Mouse (Mus musculus) spleen, adult 2 months (tissue): ENCODE measurements around the gene Kmt2b. TPM values are rescaled to one million over a fixed set of nuclear protein-coding genes. Genes with fewer than 3 reads are reported as not detected.

Source experiments
- DNase-seq, 2 experiments: peaks; one replicate each; pipeline versions ENCODE4 v3.0.0 to v3.0.0-alpha.2; 2012 to 2021; ENCODE audit warnings: low spot score in 2 of 2, low read depth in 1 of 2
- H3K27ac ChIP-seq: fragments of 200-500 bp; 2 replicates; pipeline ENCODE4 v1.5.1; 2012; ENCODE audit warnings: low read length, inconsistent platforms; ENCODE audit not compliant: insufficient read depth
- H3K27me3 ChIP-seq: fragments of 200-500 bp; 2 replicates; pipeline ENCODE4 v1.6.1; 2012; ENCODE audit warnings: mild to moderate bottlenecking, moderate library complexity, low read length, inconsistent platforms; ENCODE audit not compliant: control insufficient read depth, insufficient read depth
- H3K36me3 ChIP-seq: fragments of 200-500 bp; 2 replicates; pipeline ENCODE4 v1.6.1; 2012; ENCODE audit warnings: mild to moderate bottlenecking, low read length, inconsistent platforms; ENCODE audit not compliant: control insufficient read depth, insufficient read depth
- H3K4me1 ChIP-seq: fragments of 200-500 bp; 2 replicates; pipeline ENCODE4 v1.6.1; 2011; ENCODE audit warnings: inconsistent platforms; ENCODE audit not compliant: control insufficient read depth, insufficient read depth, insufficient read length
- H3K4me3 ChIP-seq: fragments of 200-500 bp; 2 replicates; pipeline ENCODE4 v1.5.1; 2011; ENCODE audit warnings: mild to moderate bottlenecking, inconsistent platforms; ENCODE audit not compliant: insufficient read depth, insufficient read length; ENCODE audit errors: extremely low read depth
- CTCF ChIP-seq: fragments of 200-500 bp; IDR thresholded peaks from 2 replicates; pipeline ENCODE4 v1.5.1; 2011; ENCODE audit warnings: mild to moderate bottlenecking, inconsistent platforms; ENCODE audit not compliant: insufficient read depth, insufficient read length, insufficient replicate concordance; ENCODE audit errors: extremely low read depth
- POLR2A ChIP-seq: fragments of 200-500 bp; IDR thresholded peaks from 2 replicates; pipeline ENCODE4 v1.6.1; 2011; ENCODE audit warnings: low read depth, low read length, inconsistent platforms
- WGBS: fragments of 180-500 bp; shearing (Covaris S2); methylation state at CpG from one replicate; pipeline ENCODE4 v1.1.7; 2018; 5-methylcytosine and 5-hydroxymethylcytosine counted together
- polyA plus RNA-seq: library from polyadenylated mRNA; depleted of rRNA; stranded (reverse); fragments of >200 nt; gene quantifications from 2 replicates; pipeline ENCODE4 v1.2.3, GENCODE M21; 2012

Gene Kmt2b
- polyA plus RNA-seq, 1 experiment: 59.7 TPM

- H3K27ac ChIP-seq: peak within 1 kb of the TSS; percentile 74
- peak; percentile 86 to 93 for DNase-seq
- under 1% methylated on average over 20 of the region's 20 CpGs for WGBS
- peaks cover 6% of the 10 kb centered on the region; the same call in 1 of the 2 replicates for H3K4me1 ChIP-seq
- no peaks in the 10 kb centered on the region for H3K27me3 ChIP-seq
- H3K4me3 ChIP-seq: peak within 1 kb of the TSS; percentile 81
- TF ChIP-seq POLR2A (peak; percentile 79), CTCF (no peak)
- H3K36me3 ChIP-seq: peaks cover 19% of the 10 kb centered on the region
Measured at GRCm38 (mm10) chr7:30559443-30559954, 29.0 kb downstream of the Kmt2b start, which contains the start of gene Lin37. Gene Lin37 (minus strand): TSS chr7:30559838.

- Histone ChIP-seq H3K4me1 (peaks cover 4% of the 10 kb centered on the region; the same call in 1 of the 2 replicates), H3K27ac (peak overlapping the region; percentile 74; the same call in 1 of the 2 replicates), H3K27me3 (no peaks in the 10 kb centered on the region), H3K4me3 (peak overlapping the region; percentile 81), H3K36me3 (peaks cover 19% of the 10 kb centered on the region)
- DNase-seq: no peak
- TF ChIP-seq CTCF (no peak), POLR2A (no peak)
- 6% methylated on average over 12 of the region's 12 CpGs for WGBS
Measured at GRCm38 (mm10) chr7:30558656-30559442, 29.7 kb downstream of the Kmt2b start.

- TF ChIP-seq CTCF (no peak), POLR2A (no peak)
- no peaks in the 10 kb centered on the region for H3K27me3 ChIP-seq
- no peak overlapping the region for H3K4me3 ChIP-seq
- peaks cover 9% of the 10 kb centered on the region for H3K4me1 ChIP-seq
- peaks cover 19% of the 10 kb centered on the region for H3K36me3 ChIP-seq
- no peak overlapping the region for H3K27ac ChIP-seq
- no peak for DNase-seq
- WGBS: 93% methylated on average over 13 of the region's 13 CpGs
Measured at GRCm38 (mm10) chr7:30557901-30558514, 30.5 kb downstream of the Kmt2b start.

- no peak overlapping the region for H3K4me3 ChIP-seq
- H3K27me3 ChIP-seq: no peaks in the 10 kb centered on the region
- TF ChIP-seq POLR2A (no peak), CTCF (no peak)
- DNase-seq: no peak
- WGBS: 95% methylated on average over 18 of the region's 18 CpGs
- peaks cover 19% of the 10 kb centered on the region for H3K36me3 ChIP-seq
- H3K4me1 ChIP-seq: peaks cover 9% of the 10 kb centered on the region
- no peak overlapping the region for H3K27ac ChIP-seq
Measured at GRCm38 (mm10) chr7:30556894-30557536, 31.5 kb downstream of the Kmt2b start.

GRCm38 (mm10) chr7:30553810-30554584, 34.5 kb downstream of the Kmt2b start:
- no peaks in the 10 kb centered on the region for H3K27me3 ChIP-seq
- H3K27ac ChIP-seq: no peak overlapping the region
- WGBS: 84% methylated on average over 22 of the region's 22 CpGs
- H3K4me1 ChIP-seq: peaks cover 9% of the 10 kb centered on the region
- TF ChIP-seq POLR2A (no peak), CTCF (no peak)
- no peak overlapping the region for H3K4me3 ChIP-seq
- H3K36me3 ChIP-seq: peaks cover 19% of the 10 kb centered on the region
- no peak for DNase-seq

- Histone ChIP-seq H3K4me1 (peaks cover 5% of the 10 kb centered on the region), H3K27me3 (no peaks in the 10 kb centered on the region), H3K27ac (peak overlapping the region; percentile 81), H3K36me3 (peaks cover 19% of the 10 kb centered on the region), H3K4me3 (peak overlapping the region; percentile 77)
- TF ChIP-seq CTCF (no peak), POLR2A (no peak)
- DNase-seq: no peak
- 6% methylated on average over 23 of the region's 23 CpGs for WGBS
Measured at GRCm38 (mm10) chr7:30553021-30553589, 35.4 kb downstream of the Kmt2b start.
